25 mouse cellular contexts compared by ENCODE assay signal in genomic region chr14:106190721-106191120, GRCm38 (mm10).
DNase-seq lines count a peak whose midpoint lies in the region; ATAC-seq and TF ChIP-seq lines count a peak whose summit lies in the region.
"Had no signal": no experiment of that assay in that cellular context is flagged by ENCODE, and none has a peak within 500 bp of the region (broad histone marks: within the 10 kb centered on the region; RNA-seq: fewer than 3 reads in every experiment).

No protein-coding gene starts in this region.

- H3K4me2 ChIP-seq in forebrain, embryonic 14.5 days (ENCODE audit: low read length) = no peak overlapping the region
- H3K4me2 ChIP-seq in kidney, embryonic 15.5 days = no peak overlapping the region
- no peak overlapping the region for H3K4me2 ChIP-seq in midbrain, embryonic 16.5 days (ENCODE audit: low read length)
- H3K4me2 ChIP-seq: embryonic facial prominence, embryonic 13.5 days; embryonic facial prominence, embryonic 15.5 days; forebrain, embryonic 12.5 days; forebrain, embryonic 15.5 days had no signal

- 48% methylated on average over 4 of the region's 4 CpGs for WGBS in forebrain, embryonic 14.5 days
- WGBS in forebrain, embryonic 10.5 days = 52% methylated on average over 4 of the region's 4 CpGs
- 67% methylated on average over 4 of the region's 4 CpGs for WGBS in kidney, embryonic 15.5 days
- 65% methylated on average over 4 of the region's 4 CpGs for WGBS in kidney, adult 2 months
- 35% methylated on average over 4 of the region's 4 CpGs for WGBS in midbrain, embryonic 16.5 days
- 50% methylated on average over 4 of the region's 4 CpGs for WGBS in midbrain, embryonic 10.5 days

- H3K27ac ChIP-seq in forebrain, embryonic 14.5 days (ENCODE audit: low read depth, low read length) = no peak overlapping the region
- H3K27ac ChIP-seq in forebrain, embryonic 10.5 days = no peak overlapping the region
- no peak overlapping the region for H3K27ac ChIP-seq in kidney, embryonic 15.5 days
- no peak overlapping the region for H3K27ac ChIP-seq in kidney, adult 2 months (ENCODE audit: insufficient read depth, low read depth, low read length)
- no peak overlapping the region for H3K27ac ChIP-seq in midbrain, embryonic 16.5 days (ENCODE audit: low read length)
- no peak overlapping the region for H3K27ac ChIP-seq in midbrain, embryonic 10.5 days (replicated peaks)
- H3K27ac ChIP-seq: embryonic facial prominence, embryonic 13.5 days; embryonic facial prominence, embryonic 15.5 days; forebrain, embryonic 12.5 days; forebrain, embryonic 15.5 days had no signal

- no peaks in the 10 kb centered on the region for H3K36me3 ChIP-seq in forebrain, embryonic 14.5 days (ENCODE audit: control insufficient read depth, insufficient read depth, low read length)
- no peaks in the 10 kb centered on the region for H3K36me3 ChIP-seq in forebrain, embryonic 10.5 days (replicated peaks)
- H3K36me3 ChIP-seq in kidney, embryonic 15.5 days = no peaks in the 10 kb centered on the region
- H3K36me3 ChIP-seq in kidney, adult 2 months (ENCODE audit: control insufficient read depth, insufficient read depth, low read length) = no peaks in the 10 kb centered on the region
- H3K36me3 ChIP-seq in midbrain, embryonic 16.5 days (ENCODE audit: control insufficient read depth, insufficient read depth, low read length) = no peaks in the 10 kb centered on the region
- no peaks in the 10 kb centered on the region for H3K36me3 ChIP-seq in midbrain, embryonic 10.5 days
- H3K36me3 ChIP-seq: embryonic facial prominence, embryonic 13.5 days; embryonic facial prominence, embryonic 15.5 days; forebrain, embryonic 12.5 days; forebrain, embryonic 15.5 days; G1E had no signal

- no peaks in the 10 kb centered on the region for H3K9me3 ChIP-seq in forebrain, embryonic 14.5 days (replicated peaks; ENCODE audit: control insufficient read depth, low read length)
- H3K9me3 ChIP-seq in forebrain, embryonic 10.5 days = no peaks in the 10 kb centered on the region
- H3K9me3 ChIP-seq in kidney, embryonic 15.5 days (replicated peaks) = no peaks in the 10 kb centered on the region
- H3K9me3 ChIP-seq in midbrain, embryonic 16.5 days (replicated peaks; ENCODE audit: control insufficient read depth, low read length, poor library complexity, severe bottlenecking) = no peaks in the 10 kb centered on the region
- H3K9me3 ChIP-seq in midbrain, embryonic 10.5 days (replicated peaks) = no peaks in the 10 kb centered on the region
- H3K9me3 ChIP-seq: embryonic facial prominence, embryonic 13.5 days; embryonic facial prominence, embryonic 15.5 days; forebrain, embryonic 12.5 days; forebrain, embryonic 15.5 days had no signal

- no peak overlapping the region for H3K9ac ChIP-seq in forebrain, embryonic 14.5 days (ENCODE audit: low read length)
- H3K9ac ChIP-seq in kidney, embryonic 15.5 days = no peak overlapping the region
- H3K9ac ChIP-seq in midbrain, embryonic 16.5 days (ENCODE audit: low read depth, low read length) = no peak overlapping the region
- H3K9ac ChIP-seq: embryonic facial prominence, embryonic 13.5 days; embryonic facial prominence, embryonic 15.5 days; forebrain, embryonic 12.5 days; forebrain, embryonic 15.5 days; forebrain, postnatal 0 days had no signal

- peak; percentile 1 for DNase-seq in forebrain, embryonic 14.5 days (ENCODE audit: low spot score)
- no peak for DNase-seq in forebrain, embryonic 10.5 days (ENCODE audit: extremely low spot score, low spot score)
- no peak for DNase-seq in kidney, adult 2 months
- DNase-seq in midbrain, embryonic 10.5 days (ENCODE audit: low spot score) = no peak
- DNase-seq: adrenal gland, adult 8-10 months; adrenal gland, postnatal 14 days; adrenal gland, postnatal 36 days; B cell, adult 2 months; cerebellum, adult 11-12 months; cerebellum, adult 2 months; cerebellum, adult 9-10 months; cerebellum, postnatal 10 days; cerebellum, postnatal 25 days; forebrain, postnatal 0 days had no signal

- no peaks in the 10 kb centered on the region for H3K27me3 ChIP-seq in forebrain, embryonic 14.5 days (replicated peaks; ENCODE audit: control insufficient read depth, insufficient read depth, low read length)
- H3K27me3 ChIP-seq in forebrain, embryonic 10.5 days (ENCODE audit: poor library complexity, severe bottlenecking) = no peaks in the 10 kb centered on the region
- no peaks in the 10 kb centered on the region for H3K27me3 ChIP-seq in kidney, embryonic 15.5 days
- H3K27me3 ChIP-seq in kidney, adult 2 months (replicated peaks; ENCODE audit: control insufficient read depth, insufficient read depth, low read length) = no peaks in the 10 kb centered on the region
- no peaks in the 10 kb centered on the region for H3K27me3 ChIP-seq in midbrain, embryonic 16.5 days (ENCODE audit: control insufficient read depth, insufficient read depth, low read depth, low read length)
- no peaks in the 10 kb centered on the region for H3K27me3 ChIP-seq in midbrain, embryonic 10.5 days (ENCODE audit: low read depth, poor library complexity, severe bottlenecking)
- H3K27me3 ChIP-seq: CH12.LX; embryonic facial prominence, embryonic 13.5 days; embryonic facial prominence, embryonic 15.5 days; forebrain, embryonic 12.5 days; forebrain, embryonic 15.5 days had no signal

- no peak for TF ChIP-seq CTCF in kidney, adult 2 months (conservative IDR thresholded peaks at IDR 0.05; ENCODE audit: insufficient read depth, insufficient read length, low read depth, low read length)

- H3K4me1 ChIP-seq in forebrain, embryonic 14.5 days (ENCODE audit: control insufficient read depth, insufficient read depth, low read length) = no peaks in the 10 kb centered on the region
- peaks cover 9% of the 10 kb centered on the region for H3K4me1 ChIP-seq in forebrain, embryonic 10.5 days
- no peaks in the 10 kb centered on the region for H3K4me1 ChIP-seq in kidney, embryonic 15.5 days
- H3K4me1 ChIP-seq in kidney, adult 2 months (ENCODE audit: control insufficient read depth, insufficient read depth, low read length) = no peaks in the 10 kb centered on the region
- no peaks in the 10 kb centered on the region for H3K4me1 ChIP-seq in midbrain, embryonic 16.5 days (ENCODE audit: control insufficient read depth, insufficient read depth, low read length)
- H3K4me1 ChIP-seq in midbrain, embryonic 10.5 days = peaks cover 7% of the 10 kb centered on the region; the same call in 1 of the 2 replicates
- H3K4me1 ChIP-seq: embryonic facial prominence, embryonic 13.5 days; embryonic facial prominence, embryonic 15.5 days; forebrain, embryonic 12.5 days; forebrain, embryonic 15.5 days had no signal

- TF ChIP-seq POLR2A in kidney, adult 2 months (IDR thresholded peaks at IDR 0.05; ENCODE audit: low read depth, low read length) = no peak

- no peak overlapping the region for H3K4me3 ChIP-seq in forebrain, embryonic 14.5 days (ENCODE audit: low read depth, low read length)
- H3K4me3 ChIP-seq in forebrain, embryonic 10.5 days = no peak overlapping the region
- H3K4me3 ChIP-seq in kidney, embryonic 15.5 days (replicated peaks) = no peak overlapping the region
- no peak overlapping the region for H3K4me3 ChIP-seq in kidney, adult 2 months (ENCODE audit: insufficient read depth, low read depth, low read length)
- no peak overlapping the region for H3K4me3 ChIP-seq in midbrain, embryonic 16.5 days (ENCODE audit: low read depth, low read length)
- H3K4me3 ChIP-seq in midbrain, embryonic 10.5 days = no peak overlapping the region
- H3K4me3 ChIP-seq: embryonic facial prominence, embryonic 13.5 days; embryonic facial prominence, embryonic 15.5 days; forebrain, embryonic 12.5 days; forebrain, embryonic 15.5 days had no signal

- ATAC-seq in forebrain, embryonic 14.5 days = no peak
- ATAC-seq in kidney, embryonic 15.5 days (replicated peaks; ENCODE audit: low FRiP score) = peak; percentile 60; the same call in 1 of the 2 replicates
- peak; percentile 54; the same call in 1 of the 2 replicates for ATAC-seq in midbrain, embryonic 16.5 days
- ATAC-seq: activated CD4-positive, CD25-positive, alpha-beta regulatory T cell, adult 4 months; CD4-positive, CD25-positive, alpha-beta regulatory T cell, adult 4 months; forebrain, embryonic 15.5 days; forebrain, postnatal 0 days; Patski had no signal
